Mouse (Mus musculus) forebrain, postnatal 0 days (tissue): ENCODE data around the gene Kcnh2. TPM values are rescaled to one million over a fixed set of nuclear protein-coding genes. Genes with fewer than 3 reads are reported as not detected.
A peak's percentile ranks its signal among the peaks of the same experiment; 100 is the strongest.

Experiments
- ATAC-seq: fragments of 200-750 bp; cut with Nextera tagmentation; 2 replicates; pipeline ENCODE4 v1.8.0; 2017; ENCODE audit warnings: mild to moderate bottlenecking, moderate library complexity
- DNase-seq: peaks from one replicate; pipeline ENCODE4 v3.0.0-alpha.2; 2015
- H3K27ac ChIP-seq: fragments of 300-500 bp; sonication (generic); 2 replicates; pipeline ENCODE4 v1.5.1; 2014; ENCODE audit warnings: low read depth, mild to moderate bottlenecking, antibody characterized with exemption, low read length, moderate library complexity, mixed read lengths
- H3K27me3 ChIP-seq: fragments of 300-500 bp; sonication (generic); 2 replicates; pipeline ENCODE4 v1.6.1; 2014; ENCODE audit warnings: mild to moderate bottlenecking, low read length, mixed read lengths; ENCODE audit not compliant: insufficient read depth
- H3K36me3 ChIP-seq: fragments of 300-500 bp; sonication (generic); 2 replicates; pipeline ENCODE4 v1.6.1; 2014; ENCODE audit warnings: mild to moderate bottlenecking, moderate library complexity; ENCODE audit not compliant: insufficient read depth
- H3K4me1 ChIP-seq: fragments of 300-500 bp; sonication (generic); 2 replicates; pipeline ENCODE4 v1.6.1; 2014; ENCODE audit warnings: antibody characterized with exemption; ENCODE audit not compliant: insufficient read depth
- H3K4me2 ChIP-seq: fragments of 300-500 bp; sonication (generic); 2 replicates; pipeline ENCODE4 v1.6.1; 2014; ENCODE audit warnings: low read depth, mild to moderate bottlenecking, moderate library complexity
- H3K4me3 ChIP-seq: fragments of 300-500 bp; sonication (generic); 2 replicates; pipeline ENCODE4 v1.5.1; 2014; ENCODE audit warnings: low read depth, low read length, mixed read lengths
- H3K9ac ChIP-seq: fragments of 300-500 bp; sonication (generic); 2 replicates; pipeline ENCODE4 v1.6.1; 2014; ENCODE audit warnings: mild to moderate bottlenecking
- H3K9me3 ChIP-seq: fragments of 300-500 bp; sonication (generic); 2 replicates; pipeline ENCODE4 v1.6.1; 2016; ENCODE audit warnings: low read length
- CTCF ChIP-seq: sonication (generic); IDR thresholded peaks from 2 replicates; pipeline ENCODE4 v1.5.1; 2016; ENCODE audit warnings: antibody characterized with exemption, control low read depth, low read depth
- WGBS: fragments of 180-500 bp; shearing (Covaris S2); extraction: QIAGEN DNeasy Blood & Tissue Kit; methylation state at CpG from one replicate; pipeline ENCODE4 v1.1.7; 2014; 5-methylcytosine and 5-hydroxymethylcytosine counted together
- polyA plus RNA-seq: library from polyadenylated mRNA; unstranded; fragments of >200 nt; fragmentation: Nextera tagmentation; extraction: Ambion mirVana; gene quantifications from 2 replicates; pipeline ENCODE4 v1.2.1, GENCODE M21; 2015
- total RNA-seq: library from RNA; depleted of rRNA; stranded (reverse); fragments of >200 nt; gene quantifications from 2 replicates; pipeline ENCODE4 v1.2.3, GENCODE M21; 2014

Kcnh2 gene
- total and polyA plus RNA-seq, 2 experiments from 2014 or later: 6.8 to 21.2 TPM

GRCm38 (mm10) chr5:24337821-24338220 is 13.6 kb downstream of the Kcnh2 start:
- Histone ChIP-seq H3K4me3 (no peak overlapping the region), H3K4me2 (no peak overlapping the region), H3K27me3 (no peaks in the 10 kb centered on the region), H3K9ac (no peak overlapping the region), H3K36me3 (0 out of 2 replicates have a peak, but pooled peaks cover 4% of the 10 kb centered on the region), H3K9me3 (no peaks in the 10 kb centered on the region), H3K27ac (no peak overlapping the region), H3K4me1 (no peaks in the 10 kb centered on the region)
- TF ChIP-seq CTCF: no peak
- WGBS: 70% methylated on average over 2 of the region's 2 CpGs
- ATAC-seq (no peak), DNase-seq (no peak)

GRCm38 (mm10) chr5:24337366-24337765 is 14.0 kb downstream of the Kcnh2 start:
- peak; percentile 15 for TF ChIP-seq CTCF
- Histone ChIP-seq H3K4me1 (no peaks in the 10 kb centered on the region), H3K27me3 (no peaks in the 10 kb centered on the region), H3K4me3 (no peak overlapping the region), H3K9ac (no peak overlapping the region), H3K36me3 (0 out of 2 replicates have a peak, but pooled peaks cover 8% of the 10 kb centered on the region), H3K9me3 (no peaks in the 10 kb centered on the region), H3K27ac (no peak overlapping the region), H3K4me2 (no peak overlapping the region)
- DNase-seq: no peak
- ATAC-seq: no peak
- 44% methylated on average over 9 of the region's 9 CpGs for WGBS

- no peaks in the 10 kb centered on the region for H3K9me3 ChIP-seq
- no peaks in the 10 kb centered on the region for H3K4me1 ChIP-seq
- H3K9ac ChIP-seq: no peak overlapping the region
- peaks cover 12% of the 10 kb centered on the region for H3K36me3 ChIP-seq
- ATAC-seq (peak; percentile 92), DNase-seq (peak; percentile 55)
- TF ChIP-seq CTCF: peak; percentile 84
- H3K4me2 ChIP-seq: no peak overlapping the region
- no peak overlapping the region for H3K27ac ChIP-seq
- no peaks in the 10 kb centered on the region for H3K27me3 ChIP-seq
- H3K4me3 ChIP-seq: no peak overlapping the region
- WGBS: 12% methylated on average over 3 of the region's 3 CpGs
Measured at GRCm38 (mm10) chr5:24335888-24336511, 15.4 kb downstream of the Kcnh2 start.

- no peak overlapping the region for H3K4me2 ChIP-seq
- H3K27me3 ChIP-seq: no peaks in the 10 kb centered on the region
- DNase-seq (no peak), ATAC-seq (no peak)
- no peak overlapping the region for H3K4me3 ChIP-seq
- H3K27ac ChIP-seq: no peak overlapping the region
- H3K36me3 ChIP-seq: peaks cover 14% of the 10 kb centered on the region
- no peak for TF ChIP-seq CTCF
- 52% methylated on average over 3 of the region's 3 CpGs for WGBS
- H3K9ac ChIP-seq: no peak overlapping the region
- H3K4me1 ChIP-seq: no peaks in the 10 kb centered on the region
- no peaks in the 10 kb centered on the region for H3K9me3 ChIP-seq
Measured at GRCm38 (mm10) chr5:24334749-24335148, 16.7 kb downstream of the Kcnh2 start.

- H3K27ac ChIP-seq: no peak overlapping the region
- H3K4me2 ChIP-seq: no peak overlapping the region
- no peak overlapping the region for H3K4me3 ChIP-seq
- no peak overlapping the region for H3K9ac ChIP-seq
- H3K9me3 ChIP-seq: no peaks in the 10 kb centered on the region
- DNase-seq (no peak), ATAC-seq (no peak)
- no peak for TF ChIP-seq CTCF
- 85% methylated on average over 4 of the region's 4 CpGs for WGBS
- H3K27me3 ChIP-seq: no peaks in the 10 kb centered on the region
- peaks cover 7% of the 10 kb centered on the region; the same call in 1 of the 2 replicates for H3K4me1 ChIP-seq
- H3K36me3 ChIP-seq: peaks cover 11% of the 10 kb centered on the region
Measured at GRCm38 (mm10) chr5:24332401-24332800, 19.0 kb downstream of the Kcnh2 start.

GRCm38 (mm10) chr5:24329965-24330298 is 21.5 kb downstream of the Kcnh2 start:
- Histone ChIP-seq H3K4me3 (no peak overlapping the region), H3K9me3 (no peaks in the 10 kb centered on the region), H3K4me1 (peaks cover 7% of the 10 kb centered on the region; the same call in 1 of the 2 replicates), H3K4me2 (0 out of 2 replicates have a peak overlapping the region, but pooled peaks have one; percentile 38), H3K27me3 (no peaks in the 10 kb centered on the region), H3K9ac (no peak overlapping the region), H3K36me3 (peaks cover 22% of the 10 kb centered on the region), H3K27ac (no peak overlapping the region)
- no peak for TF ChIP-seq CTCF
- WGBS: 39% methylated on average over 5 of the region's 5 CpGs
- DNase-seq (no peak), ATAC-seq (no peak)

GRCm38 (mm10) chr5:24329212-24329964 is 22.0 kb downstream of the Kcnh2 start:
- Histone ChIP-seq H3K4me1 (peaks cover 7% of the 10 kb centered on the region; the same call in 1 of the 2 replicates), H3K36me3 (peaks cover 27% of the 10 kb centered on the region), H3K9me3 (no peaks in the 10 kb centered on the region), H3K27me3 (no peaks in the 10 kb centered on the region), H3K9ac (no peak overlapping the region), H3K4me3 (no peak overlapping the region), H3K4me2 (peak overlapping the region; percentile 38), H3K27ac (no peak overlapping the region)
- TF ChIP-seq CTCF: no peak
- 8% methylated on average over 24 of the region's 27 CpGs for WGBS
- no peak for DNase-seq
- peak; percentile 72 for ATAC-seq
